Mouse (Mus musculus): Measurements from ENCODE around the gene Defb45. TPM values are rescaled to one million over a fixed set of nuclear protein-coding genes. Genes with fewer than 3 reads are reported as not detected.

Defb45 gene
- polyA plus RNA-seq, 1 experiment = not detected

DNA sequence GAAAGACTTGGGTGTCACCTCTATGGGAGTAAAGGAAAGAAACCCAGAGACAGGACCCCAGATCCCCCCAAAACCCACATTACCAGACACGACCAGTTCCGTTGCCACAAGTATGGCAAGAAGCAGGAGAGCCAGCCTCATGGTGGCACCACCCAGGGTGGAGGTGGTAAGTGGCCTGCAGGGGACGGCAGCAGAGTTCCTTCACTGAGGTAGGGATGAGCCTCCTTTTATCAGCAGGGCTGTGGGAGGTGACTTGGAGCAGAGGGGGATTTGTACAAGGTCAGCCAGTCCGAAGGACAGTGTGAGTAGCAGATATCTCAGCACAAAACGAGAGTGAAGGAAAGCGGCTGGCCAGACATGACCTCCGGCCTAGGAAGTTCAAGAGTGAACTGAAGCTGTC is 19.1 kb downstream of the Defb45 start, which contains the start of gene Defb19:
TSS of gene Defb19 (minus strand) at position 206 of the 400 bp plus-strand sequence.
- no peaks in the 10 kb centered on the region for H3K36me3 ChIP-seq (ENCODE audit: control insufficient read depth, insufficient read depth, low read length)
- no peak for DNase-seq
- TF ChIP-seq CTCF (IDR thresholded peaks at IDR 0.05; ENCODE audit: borderline replicate concordance, control insufficient read depth, extremely low read depth, insufficient read depth, low read length, poor library complexity) = no peak
- TF ChIP-seq POLR2A (IDR thresholded peaks at IDR 0.05; ENCODE audit: control insufficient read depth, extremely low read depth, insufficient read depth, low read length, poor library complexity) = no peak
- 87% methylated on average over 7 of the region's 7 CpGs for WGBS
- no peak within 1 kb of the TSS for H3K4me3 ChIP-seq (ENCODE audit: control insufficient read depth, insufficient read depth, low read length)
- no peaks in the 10 kb centered on the region for H3K4me1 ChIP-seq (replicated peaks; ENCODE audit: control insufficient read depth, insufficient read depth, low read length)
- H3K27me3 ChIP-seq (ENCODE audit: control insufficient read depth, insufficient read depth, low read length) = no peaks in the 10 kb centered on the region
- no peak within 1 kb of the TSS for H3K27ac ChIP-seq (ENCODE audit: control insufficient read depth, insufficient read depth, low read length)

DNA sequence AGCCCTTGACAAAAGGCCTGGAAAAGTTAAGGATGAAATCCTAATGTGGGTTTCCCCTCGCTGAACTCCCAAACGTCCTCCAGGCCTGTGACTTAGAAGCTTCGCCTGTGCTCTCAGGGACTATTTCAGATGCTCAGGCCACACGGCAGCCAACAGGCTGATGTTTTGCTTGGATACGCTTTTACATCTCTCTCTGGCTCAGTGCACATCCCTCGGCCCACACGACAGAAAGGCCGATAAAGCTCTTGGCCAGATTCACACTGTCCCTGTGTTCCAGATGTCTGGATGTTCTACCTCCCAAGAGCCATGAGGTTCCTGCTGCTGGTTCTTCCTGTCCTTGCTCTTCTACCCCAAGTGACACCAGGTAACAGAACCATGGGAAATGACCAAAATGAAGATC is 25.7 kb downstream of the Defb45 start:
- no peak for DNase-seq
- Histone ChIP-seq H3K36me3 (ENCODE audit: control insufficient read depth, insufficient read depth, low read length) (no peaks in the 10 kb centered on the region), H3K4me1 (replicated peaks; ENCODE audit: control insufficient read depth, insufficient read depth, low read length) (no peaks in the 10 kb centered on the region), H3K27me3 (ENCODE audit: control insufficient read depth, insufficient read depth, low read length) (no peaks in the 10 kb centered on the region), H3K27ac (ENCODE audit: control insufficient read depth, insufficient read depth, low read length) (no peak overlapping the region), H3K4me3 (ENCODE audit: control insufficient read depth, insufficient read depth, low read length) (no peak overlapping the region)
- TF ChIP-seq POLR2A (IDR thresholded peaks at IDR 0.05; ENCODE audit: control insufficient read depth, extremely low read depth, insufficient read depth, low read length, poor library complexity) = no peak
- no peak for TF ChIP-seq CTCF (IDR thresholded peaks at IDR 0.05; ENCODE audit: borderline replicate concordance, control insufficient read depth, extremely low read depth, insufficient read depth, low read length, poor library complexity)
- 94% methylated on average over 8 of the region's 8 CpGs for WGBS

DNA sequence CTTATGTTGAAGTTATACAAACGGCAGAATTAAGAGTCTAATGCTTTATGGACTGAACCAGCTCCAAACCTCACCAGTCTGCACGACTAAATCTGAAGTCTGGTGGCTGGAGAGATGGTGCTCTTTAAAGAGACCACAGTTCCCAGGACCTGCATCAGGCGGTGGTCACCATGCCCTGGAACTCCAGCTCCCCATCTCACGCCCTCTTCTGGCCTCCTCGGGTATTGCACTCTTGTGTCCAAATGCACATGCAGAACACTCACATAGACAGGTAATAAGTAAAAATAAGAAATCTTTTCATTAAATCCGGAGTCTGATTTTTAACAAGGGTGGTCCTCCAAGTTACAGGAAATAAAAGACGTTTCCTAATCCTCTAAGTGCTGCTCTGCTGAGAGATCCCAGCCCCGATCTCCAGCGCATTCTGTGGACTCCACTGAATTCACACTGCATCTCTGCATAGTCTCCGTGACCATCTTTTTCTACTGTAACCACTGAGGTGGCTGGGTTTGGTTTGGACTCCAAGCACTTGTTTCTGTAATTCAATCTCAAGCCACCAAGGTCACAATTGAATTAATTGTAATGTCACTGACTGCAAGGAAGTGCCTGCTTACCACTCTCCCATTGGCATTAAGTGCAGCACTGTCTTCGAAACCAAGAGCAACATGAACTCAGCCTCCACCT is 26.9 kb downstream of the Defb45 start, which contains the start of gene Defb21:
TSS of gene Defb21 (plus strand) at position 631 of the 681 bp plus-strand sequence.
- TF ChIP-seq CTCF (IDR thresholded peaks at IDR 0.05; ENCODE audit: borderline replicate concordance, control insufficient read depth, extremely low read depth, insufficient read depth, low read length, poor library complexity) (peak; percentile 44; the same call in 1 of the 2 replicates), POLR2A (IDR thresholded peaks at IDR 0.05; ENCODE audit: control insufficient read depth, extremely low read depth, insufficient read depth, low read length, poor library complexity) (no peak)
- 63% methylated on average over 11 of the region's 11 CpGs for WGBS
- no peak within 1 kb of the TSS for H3K27ac ChIP-seq (ENCODE audit: control insufficient read depth, insufficient read depth, low read length)
- H3K4me1 ChIP-seq (replicated peaks; ENCODE audit: control insufficient read depth, insufficient read depth, low read length) = no peaks in the 10 kb centered on the region
- H3K27me3 ChIP-seq (ENCODE audit: control insufficient read depth, insufficient read depth, low read length) = no peaks in the 10 kb centered on the region
- no peaks in the 10 kb centered on the region for H3K36me3 ChIP-seq (ENCODE audit: control insufficient read depth, insufficient read depth, low read length)
- H3K4me3 ChIP-seq (ENCODE audit: control insufficient read depth, insufficient read depth, low read length) = no peak within 1 kb of the TSS
- peak; percentile 4 for DNase-seq

DNA sequence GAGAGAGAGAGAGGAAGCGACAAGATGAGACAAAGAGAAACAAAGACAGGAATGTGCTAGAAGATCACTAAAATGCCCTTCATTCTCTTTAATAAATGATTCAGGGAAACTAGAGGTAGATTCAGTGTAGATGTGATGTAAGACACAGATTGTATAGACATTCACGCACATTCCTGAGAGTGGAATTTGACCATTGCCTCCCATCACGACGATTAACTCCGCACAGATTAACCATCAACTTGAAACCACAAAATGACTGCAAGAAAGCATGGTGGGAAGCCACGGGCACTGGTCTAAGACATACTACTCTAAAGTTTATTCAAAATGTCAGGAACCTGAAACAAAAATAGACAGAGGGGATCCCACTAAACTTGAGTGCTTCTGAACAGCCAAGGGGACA is 28.9 kb downstream of the Defb45 start:
- H3K27me3 ChIP-seq (ENCODE audit: control insufficient read depth, insufficient read depth, low read length) = no peaks in the 10 kb centered on the region
- H3K27ac ChIP-seq (ENCODE audit: control insufficient read depth, insufficient read depth, low read length) = no peak overlapping the region
- H3K4me1 ChIP-seq (replicated peaks; ENCODE audit: control insufficient read depth, insufficient read depth, low read length) = no peaks in the 10 kb centered on the region
- no peak for TF ChIP-seq POLR2A (IDR thresholded peaks at IDR 0.05; ENCODE audit: control insufficient read depth, extremely low read depth, insufficient read depth, low read length, poor library complexity)
- TF ChIP-seq CTCF (IDR thresholded peaks at IDR 0.05; ENCODE audit: borderline replicate concordance, control insufficient read depth, extremely low read depth, insufficient read depth, low read length, poor library complexity) = no peak
- no peak for DNase-seq
- H3K36me3 ChIP-seq (ENCODE audit: control insufficient read depth, insufficient read depth, low read length) = no peaks in the 10 kb centered on the region
- no peak overlapping the region for H3K4me3 ChIP-seq (ENCODE audit: control insufficient read depth, insufficient read depth, low read length)
- WGBS = 46% methylated on average over 6 of the region's 6 CpGs

DNA sequence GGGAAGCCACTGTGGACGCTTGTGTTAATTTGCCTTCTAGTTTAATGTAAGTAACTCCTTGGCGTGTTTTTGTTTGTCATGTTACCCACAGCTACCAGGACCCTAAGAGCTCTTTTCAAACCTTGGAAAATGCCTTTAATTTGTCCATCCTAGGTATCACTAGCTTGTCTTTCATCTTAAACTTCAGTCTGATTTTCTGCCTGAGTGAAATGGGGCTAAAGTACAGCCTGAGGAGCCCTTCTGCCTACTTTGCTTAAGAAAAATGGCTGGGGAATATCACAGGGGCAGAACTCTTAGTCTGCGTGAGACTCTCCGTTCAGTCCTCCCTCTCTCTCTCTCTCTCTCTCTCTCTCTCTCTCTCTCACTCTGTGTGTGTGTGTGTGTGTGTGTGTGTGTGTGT is 29.3 kb downstream of the Defb45 start:
- H3K27me3 ChIP-seq (ENCODE audit: control insufficient read depth, insufficient read depth, low read length) = no peaks in the 10 kb centered on the region
- H3K4me1 ChIP-seq (replicated peaks; ENCODE audit: control insufficient read depth, insufficient read depth, low read length) = no peaks in the 10 kb centered on the region
- H3K27ac ChIP-seq (ENCODE audit: control insufficient read depth, insufficient read depth, low read length) = no peak overlapping the region
- H3K36me3 ChIP-seq (ENCODE audit: control insufficient read depth, insufficient read depth, low read length) = no peaks in the 10 kb centered on the region
- no peak for DNase-seq
- no peak overlapping the region for H3K4me3 ChIP-seq (ENCODE audit: control insufficient read depth, insufficient read depth, low read length)
- 87% methylated on average over 4 of the region's 4 CpGs for WGBS
- TF ChIP-seq CTCF (IDR thresholded peaks at IDR 0.05; ENCODE audit: borderline replicate concordance, control insufficient read depth, extremely low read depth, insufficient read depth, low read length, poor library complexity) (no peak), POLR2A (IDR thresholded peaks at IDR 0.05; ENCODE audit: control insufficient read depth, extremely low read depth, insufficient read depth, low read length, poor library complexity) (no peak)

DNA sequence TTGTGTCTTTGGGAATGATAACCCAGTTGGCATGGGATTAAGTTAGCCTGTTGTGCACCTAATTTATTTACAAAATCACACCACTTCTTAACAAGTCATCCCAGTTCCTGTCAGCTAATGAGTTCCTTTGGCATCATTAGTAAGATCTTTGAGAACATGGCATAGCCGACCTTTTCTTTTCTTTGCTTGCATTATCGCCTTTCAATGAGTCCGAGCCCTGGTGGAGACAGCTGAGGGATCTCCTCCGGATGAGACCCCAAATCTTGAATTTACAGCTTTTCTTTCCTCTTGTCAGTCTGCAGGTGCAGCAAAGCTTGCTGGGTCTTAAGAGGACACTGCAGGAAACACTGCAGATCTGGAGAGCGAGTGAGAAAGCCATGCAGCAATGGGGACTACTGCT is 30.2 kb downstream of the Defb45 start, which contains the start of gene Gm17416:
TSS of gene Gm17416 (plus strand) at position 301 of the 400 bp plus-strand sequence.
- no peak within 1 kb of the TSS for H3K27ac ChIP-seq (ENCODE audit: control insufficient read depth, insufficient read depth, low read length)
- no peak within 1 kb of the TSS for H3K4me3 ChIP-seq (ENCODE audit: control insufficient read depth, insufficient read depth, low read length)
- H3K4me1 ChIP-seq (replicated peaks; ENCODE audit: control insufficient read depth, insufficient read depth, low read length) = no peaks in the 10 kb centered on the region
- H3K36me3 ChIP-seq (ENCODE audit: control insufficient read depth, insufficient read depth, low read length) = no peaks in the 10 kb centered on the region
- DNase-seq = no peak
- no peak for TF ChIP-seq POLR2A (IDR thresholded peaks at IDR 0.05; ENCODE audit: control insufficient read depth, extremely low read depth, insufficient read depth, low read length, poor library complexity)
- TF ChIP-seq CTCF (IDR thresholded peaks at IDR 0.05; ENCODE audit: borderline replicate concordance, control insufficient read depth, extremely low read depth, insufficient read depth, low read length, poor library complexity) = no peak
- WGBS = 91% methylated on average over 5 of the region's 5 CpGs
- H3K27me3 ChIP-seq (ENCODE audit: control insufficient read depth, insufficient read depth, low read length) = no peaks in the 10 kb centered on the region

Measured in thymus, adult 2 months (tissue).